Mouse (Mus musculus) liver, adult 2 months (tissue): ENCODE data around the gene Olfr69. TPM values are rescaled to one million over a fixed set of nuclear protein-coding genes. Genes with fewer than 3 reads are reported as not detected.
"Not testable (repeated sequence)": the region's sequence is repeated elsewhere in the genome, so short reads cannot be mapped to it uniquely, and the experiment has no call there.

Experiments
- DNase-seq: peaks from one replicate; pipeline ENCODE4 v3.0.0-alpha.2; 2011; ENCODE audit warnings: low read depth, low spot score; ENCODE audit errors: extremely low read depth
- H3K27ac ChIP-seq: fragments of 200-500 bp; replicated peaks from 2 replicates; pipeline ENCODE4 v1.5.1; 2012; ENCODE audit warnings: low read depth, mild to moderate bottlenecking, control low read depth, inconsistent platforms, low read length; ENCODE audit not compliant: insufficient read depth
- H3K27me3 ChIP-seq: fragments of 200-500 bp; 2 replicates; pipeline ENCODE4 v1.6.1; 2012; ENCODE audit warnings: mild to moderate bottlenecking, moderate library complexity, low read length, inconsistent platforms; ENCODE audit not compliant: control insufficient read depth, insufficient read depth
- H3K36me3 ChIP-seq: fragments of 200-500 bp; 2 replicates; pipeline ENCODE4 v1.6.1; 2012; ENCODE audit warnings: low read length, inconsistent platforms; ENCODE audit not compliant: control insufficient read depth, insufficient read depth
- H3K4me1 ChIP-seq: fragments of 200-500 bp; 2 replicates; pipeline ENCODE4 v1.6.1; 2011; ENCODE audit warnings: low read length; ENCODE audit not compliant: control insufficient read depth, insufficient read depth
- H3K4me3 ChIP-seq: fragments of 200-500 bp; 2 replicates; pipeline ENCODE4 v1.5.1; 2011; ENCODE audit warnings: low read depth, mild to moderate bottlenecking, control low read depth, low read length, moderate library complexity; ENCODE audit not compliant: insufficient read depth
- H3K79me2 ChIP-seq: fragments of 200-500 bp; 2 replicates; pipeline ENCODE4 v1.6.1; 2012; ENCODE audit warnings: inconsistent platforms, mild to moderate bottlenecking, low read length, moderate library complexity; ENCODE audit not compliant: control insufficient read depth, insufficient read depth
- H3K9ac ChIP-seq: fragments of 200-500 bp; 2 replicates; pipeline ENCODE4 v1.6.1; 2012; ENCODE audit warnings: low read depth, mild to moderate bottlenecking, control low read depth, inconsistent platforms, low read length
- CTCF ChIP-seq: fragments of 200-500 bp; IDR thresholded peaks from 2 replicates; pipeline ENCODE4 v1.5.1; 2011; ENCODE audit warnings: low read depth, low read length, control low read depth
- POLR2A ChIP-seq: fragments of 200-500 bp; IDR thresholded peaks from 2 replicates; pipeline ENCODE4 v1.6.1; 2011; ENCODE audit warnings: low read length, control low read depth; ENCODE audit not compliant: insufficient read depth; ENCODE audit errors: extremely low read depth
- WGBS: fragments of 180-500 bp; shearing (Covaris S2); methylation state at CpG from one replicate; pipeline ENCODE4 v1.1.7; 2018; 5-methylcytosine and 5-hydroxymethylcytosine counted together
- polyA plus RNA-seq: library from polyadenylated mRNA; depleted of rRNA; stranded (reverse); fragments of >200 nt; gene quantifications from 2 replicates; pipeline ENCODE4 v1.2.3, GENCODE M21; 2012
- total RNA-seq: library from RNA; depleted of rRNA; stranded (reverse); fragments of >200 nt; gene quantifications from 2 replicates; pipeline ENCODE4 v1.2.3, GENCODE M21; 2014

Olfr69 gene
- total and polyA plus RNA-seq, 2 experiments: not detected

DNA sequence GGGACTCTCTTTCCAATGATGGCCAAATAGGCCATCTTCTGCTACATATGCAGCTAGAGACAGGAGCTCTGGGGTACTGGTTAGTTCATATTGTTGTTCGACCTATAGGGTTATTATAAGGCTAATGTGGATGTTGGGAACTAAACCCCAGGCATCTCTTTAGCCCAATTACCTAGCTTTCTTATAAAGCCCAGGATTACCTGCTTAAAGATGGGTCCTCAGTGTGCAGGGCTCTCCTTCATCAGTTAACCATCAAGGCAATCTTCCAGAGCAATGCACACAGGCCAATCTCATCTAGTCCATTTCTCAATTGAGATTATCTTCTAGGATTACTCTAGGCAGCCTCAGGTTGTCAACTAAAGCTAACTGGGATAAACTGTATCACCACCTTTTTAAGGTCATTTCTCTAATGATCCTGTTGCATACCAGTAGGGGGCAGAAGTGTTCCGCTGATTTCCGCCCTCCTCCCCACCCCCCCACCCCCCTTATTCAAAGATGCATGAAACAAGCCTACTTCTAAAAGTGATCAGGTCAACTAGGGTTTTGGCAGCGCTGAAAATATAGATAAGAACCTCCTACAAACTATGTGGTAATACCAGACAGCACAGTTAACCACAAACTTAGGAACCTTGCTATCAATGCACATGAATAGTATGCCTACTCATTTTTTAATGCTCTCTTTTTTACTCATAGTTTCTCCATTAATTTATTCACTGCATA, 21.4 kb upstream of the Olfr69 start:
- TF ChIP-seq CTCF (no peak), POLR2A (no peak)
- WGBS: 21% methylated on average over 4 of the region's 4 CpGs
- no peak overlapping the region for H3K9ac ChIP-seq
- no peaks in the 10 kb centered on the region for H3K79me2 ChIP-seq
- H3K27me3 ChIP-seq: no peaks in the 10 kb centered on the region
- peak; percentile 5 for DNase-seq
- no peaks in the 10 kb centered on the region for H3K36me3 ChIP-seq
- H3K4me1 ChIP-seq: no peaks in the 10 kb centered on the region
- no peak overlapping the region for H3K27ac ChIP-seq
- no peak overlapping the region for H3K4me3 ChIP-seq

- WGBS: 65% methylated on average over 3 of the region's 3 CpGs
- Histone ChIP-seq H3K79me2 (no peaks in the 10 kb centered on the region), H3K36me3 (no peaks in the 10 kb centered on the region), H3K27me3 (no peaks in the 10 kb centered on the region), H3K9ac (no peak within 1 kb of the TSS), H3K27ac (no peak within 1 kb of the TSS), H3K4me1 (no peaks in the 10 kb centered on the region), H3K4me3 (no peak within 1 kb of the TSS)
- TF ChIP-seq POLR2A: no peak
- TF ChIP-seq CTCF: no peak
- DNase-seq: no peak
Measured at GRCm38 (mm10) chr7:103791721-103792120, 20.3 kb upstream of the Olfr69 start, which contains the start of gene Olfr67. TSS of gene Olfr67 (minus strand) at chr7:103791821.

GRCm38 (mm10) chr7:103779598-103779997, 8.2 kb upstream of the Olfr69 start, which contains the start of gene Olfr68:
TSS of gene Olfr68 (minus strand) at chr7:103779698.
- TF ChIP-seq POLR2A (no peak), CTCF (no peak)
- H3K27me3 ChIP-seq: no peaks in the 10 kb centered on the region
- no peaks in the 10 kb centered on the region for H3K4me1 ChIP-seq
- no peaks in the 10 kb centered on the region for H3K36me3 ChIP-seq
- WGBS: 76% methylated on average over 3 of the region's 3 CpGs
- no peaks in the 10 kb centered on the region for H3K79me2 ChIP-seq
- H3K9ac ChIP-seq: no peak within 1 kb of the TSS
- no peak for DNase-seq
- no peak within 1 kb of the TSS for H3K27ac ChIP-seq
- H3K4me3 ChIP-seq: no peak within 1 kb of the TSS

GRCm38 (mm10) chr7:103777652-103778051, 6.3 kb upstream of the Olfr69 start:
- 72% methylated on average over 4 of the region's 4 CpGs for WGBS
- H3K4me1 ChIP-seq: not testable (repeated sequence)

GRCm38 (mm10) chr7:103767687-103768086, 3.7 kb downstream of the Olfr69 start:
- not testable (repeated sequence) for H3K27ac ChIP-seq, H3K9ac ChIP-seq, H3K4me1 ChIP-seq, H3K36me3 ChIP-seq, H3K27me3 ChIP-seq, H3K79me2 ChIP-seq, H3K4me3 ChIP-seq, DNase-seq
- WGBS: 79% methylated on average over 6 of the region's 6 CpGs

More at GRCm38 (mm10) chr7:103777652-103778051, 6.3 kb upstream of the Olfr69 start:
- H3K9ac ChIP-seq, H3K4me3 ChIP-seq, H3K27me3 ChIP-seq, DNase-seq, H3K36me3 ChIP-seq, H3K27ac ChIP-seq, H3K79me2 ChIP-seq: not testable (repeated sequence)

GRCm38 (mm10) chr7:103762212-103762611, 9.2 kb downstream of the Olfr69 start:
- H3K27me3 ChIP-seq, H3K4me1 ChIP-seq: not testable (repeated sequence)
- 74% methylated on average over 6 of the region's 6 CpGs for WGBS

More at GRCm38 (mm10) chr7:103762212-103762611, 9.2 kb downstream of the Olfr69 start:
- not testable (repeated sequence) for H3K9ac ChIP-seq, H3K4me3 ChIP-seq, H3K27ac ChIP-seq, H3K36me3 ChIP-seq, H3K79me2 ChIP-seq
- DNase-seq: peak; percentile 12
